Mouse (Mus musculus): ENCODE results near the gene Poldip2. TPM values are rescaled to one million over a fixed set of nuclear protein-coding genes. Genes with fewer than 3 reads are reported as not detected.
A peak's percentile ranks its signal among the peaks of the same experiment; 100 is the strongest.

The Poldip2 gene
- total RNA-seq, 2 experiments from 2014 or later, result 116 to 117 TPM

- DNase-seq (ENCODE audit: low spot score in 2 of 2), result no peak
- intact Hi-C loops (cut with DNase I), result loop anchor here (1.0 to 2.0 kb wide), 2 partner anchors 15 to 23 kb away; partner anchors contain the start of genes Poldip2, Tmem199 and Tmem97
Observed at GRCm38 (mm10) chr11:78535376-78536079, 23.5 kb downstream of the Poldip2 start.

DNA sequence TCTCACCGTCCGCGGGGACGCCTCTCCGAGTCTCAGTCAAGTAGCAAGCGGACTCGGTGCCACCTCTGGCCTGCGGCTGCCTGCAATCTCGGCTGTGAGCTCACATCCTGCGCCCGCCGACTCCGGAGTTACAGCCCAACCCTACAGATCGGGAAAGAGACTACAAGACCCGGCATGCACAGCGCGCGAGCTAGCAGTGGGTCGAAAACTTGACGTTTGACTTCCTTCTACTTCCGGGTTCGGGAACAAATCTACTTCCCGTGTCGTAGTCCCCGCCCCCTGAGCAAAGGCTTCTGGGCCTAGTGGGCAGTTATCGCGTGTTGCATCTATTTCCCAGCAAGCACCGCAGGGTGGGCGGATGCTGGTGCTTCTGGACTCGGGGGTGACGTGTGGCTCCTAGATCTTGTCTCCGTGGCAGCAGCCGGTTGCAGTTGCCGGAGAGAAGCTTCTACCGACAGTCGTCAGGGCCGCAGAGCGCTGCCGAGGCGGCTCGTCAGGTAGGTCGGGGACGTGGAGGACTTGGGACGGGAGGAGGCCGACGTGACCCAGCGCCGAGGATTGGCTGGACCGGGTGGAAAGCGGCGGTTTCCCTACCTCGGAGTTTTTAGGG, 24.2 kb downstream of the Poldip2 start, which contains the start of the genes Tnfaip1 and Ift20:
Gene Tnfaip1 (minus strand): TSS at position 253 of the 610 bp plus-strand sequence.
Gene Ift20 (plus strand): TSS at position 282 of the 610 bp plus-strand sequence.
- peak; percentile 97 to 98 for DNase-seq (ENCODE audit: low spot score in 2 of 2)
- intact Hi-C loops (cut with DNase I), result loop anchor here (1.0 to 2.0 kb wide), 2 partner anchors 14 to 23 kb away; partner anchors contain the start of genes Poldip2, Tmem199 and Tmem97

GRCm38 (mm10) chr11:78536690-78537084, 24.7 kb downstream of the Poldip2 start:
- no peak for DNase-seq (ENCODE audit: low spot score in 2 of 2)
- intact Hi-C loops (cut with DNase I), result loop anchor here (1.0 to 2.0 kb wide), 2 partner anchors 14 to 24 kb away; partner anchors contain the start of genes Poldip2, Tmem199 and Tmem97

GRCm38 (mm10) chr11:78540358-78540757, 28.4 kb downstream of the Poldip2 start:
- intact Hi-C loops (cut with DNase I), result no loop called here
- no peak for DNase-seq (ENCODE audit: low spot score in 2 of 2)

- intact Hi-C loops (cut with DNase I), result loop anchor here (2.0 kb wide), 1 partner anchor 412 kb away; no protein-coding TSS in a partner anchor
- peak in 1 of 2 experiments; percentile 4 for DNase-seq (ENCODE audit: low spot score in 2 of 2)
Observed at GRCm38 (mm10) chr11:78544449-78545111, 32.6 kb downstream of the Poldip2 start.

DNA sequence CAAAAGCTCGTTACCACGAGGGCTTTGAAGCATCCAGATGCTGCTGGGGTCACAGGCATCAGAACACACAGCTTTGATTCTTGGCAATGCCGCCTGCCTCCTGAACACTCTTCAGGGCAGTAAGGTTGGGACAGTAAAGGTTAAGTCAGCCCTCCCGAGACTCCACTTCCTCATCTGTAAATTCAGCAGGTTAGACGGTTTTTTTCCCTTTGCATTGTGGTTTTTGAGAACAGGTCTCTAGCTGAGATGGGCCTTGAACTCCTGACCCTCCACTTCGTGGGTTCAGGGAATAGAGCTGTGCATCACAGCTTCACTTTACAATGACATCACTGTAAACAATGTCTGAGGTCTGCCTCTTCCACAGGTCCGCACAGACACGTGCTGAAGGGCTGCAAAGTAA, 33.2 kb downstream of the Poldip2 start:
- peak in 1 of 2 experiments; percentile 2 for DNase-seq (ENCODE audit: low spot score in 2 of 2)
- intact Hi-C loops (cut with DNase I), result loop anchor here (2.0 kb wide), 1 partner anchor 412 kb away; no protein-coding TSS in a partner anchor

DNA sequence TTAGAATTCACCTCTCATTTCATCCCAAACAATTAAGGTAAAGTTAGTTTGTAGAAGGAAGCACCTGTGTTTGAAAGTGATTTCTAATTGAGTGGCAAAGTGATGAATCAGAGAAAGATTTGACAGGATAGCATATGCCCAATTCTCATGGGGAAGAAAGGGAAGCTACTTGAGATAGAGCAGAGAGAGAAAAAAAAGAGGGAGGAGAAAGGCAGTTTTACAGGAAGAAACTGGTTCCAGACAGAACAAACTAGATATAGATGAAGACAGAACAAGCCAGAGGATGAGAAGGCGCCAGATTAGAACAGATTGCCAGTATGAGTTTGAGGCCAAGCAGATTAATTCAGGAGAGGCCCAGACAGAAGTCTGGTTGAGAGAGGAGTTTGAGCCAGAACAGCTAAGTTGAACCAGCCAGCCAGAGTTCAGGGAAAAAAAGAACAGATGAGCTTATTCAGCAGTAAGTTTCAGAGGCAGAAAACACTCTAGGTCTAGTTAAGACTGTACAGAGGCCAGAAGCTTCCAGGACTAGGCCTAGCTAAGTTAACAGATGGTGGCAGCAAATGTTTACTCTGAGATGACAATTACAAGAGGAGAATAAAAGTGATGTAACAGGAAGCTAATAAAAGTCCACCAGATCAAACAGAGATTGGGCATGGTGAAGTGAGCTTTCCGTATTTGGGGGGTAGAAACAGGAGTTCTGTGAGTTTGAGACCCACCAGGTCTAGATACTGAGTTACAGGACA, 35.9 kb downstream of the Poldip2 start:
- no peak for DNase-seq (ENCODE audit: low spot score in 2 of 2)
- intact Hi-C loops (cut with DNase I), result no loop called here

DNA sequence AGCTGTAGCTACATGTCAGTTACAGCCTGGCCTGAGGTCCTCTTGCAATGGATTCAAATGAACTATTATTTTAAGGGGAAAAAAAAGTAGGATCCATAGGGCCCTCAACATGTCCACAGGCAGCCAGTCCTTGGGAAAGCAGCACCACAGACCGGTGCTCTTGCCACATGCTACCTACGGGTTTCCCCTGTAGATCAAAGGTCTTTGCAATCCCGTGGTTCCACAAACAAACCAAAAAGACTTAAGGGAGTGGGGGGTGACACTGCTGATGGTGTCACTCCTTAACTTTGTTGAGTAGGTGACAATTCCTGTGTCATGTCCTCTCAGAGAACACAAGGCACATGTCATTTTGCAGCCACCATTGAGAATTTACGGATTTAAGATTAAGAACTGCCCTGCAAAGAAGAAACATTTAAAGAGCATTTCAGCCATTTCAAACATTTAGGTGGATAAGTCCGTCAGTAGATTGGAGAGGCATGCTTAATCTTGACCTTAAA, 37.5 kb downstream of the Poldip2 start:
- DNase-seq (ENCODE audit: low spot score in 2 of 2), result peak in 1 of 2 experiments; percentile 3
- intact Hi-C loops (cut with DNase I), result no loop called here

DNA sequence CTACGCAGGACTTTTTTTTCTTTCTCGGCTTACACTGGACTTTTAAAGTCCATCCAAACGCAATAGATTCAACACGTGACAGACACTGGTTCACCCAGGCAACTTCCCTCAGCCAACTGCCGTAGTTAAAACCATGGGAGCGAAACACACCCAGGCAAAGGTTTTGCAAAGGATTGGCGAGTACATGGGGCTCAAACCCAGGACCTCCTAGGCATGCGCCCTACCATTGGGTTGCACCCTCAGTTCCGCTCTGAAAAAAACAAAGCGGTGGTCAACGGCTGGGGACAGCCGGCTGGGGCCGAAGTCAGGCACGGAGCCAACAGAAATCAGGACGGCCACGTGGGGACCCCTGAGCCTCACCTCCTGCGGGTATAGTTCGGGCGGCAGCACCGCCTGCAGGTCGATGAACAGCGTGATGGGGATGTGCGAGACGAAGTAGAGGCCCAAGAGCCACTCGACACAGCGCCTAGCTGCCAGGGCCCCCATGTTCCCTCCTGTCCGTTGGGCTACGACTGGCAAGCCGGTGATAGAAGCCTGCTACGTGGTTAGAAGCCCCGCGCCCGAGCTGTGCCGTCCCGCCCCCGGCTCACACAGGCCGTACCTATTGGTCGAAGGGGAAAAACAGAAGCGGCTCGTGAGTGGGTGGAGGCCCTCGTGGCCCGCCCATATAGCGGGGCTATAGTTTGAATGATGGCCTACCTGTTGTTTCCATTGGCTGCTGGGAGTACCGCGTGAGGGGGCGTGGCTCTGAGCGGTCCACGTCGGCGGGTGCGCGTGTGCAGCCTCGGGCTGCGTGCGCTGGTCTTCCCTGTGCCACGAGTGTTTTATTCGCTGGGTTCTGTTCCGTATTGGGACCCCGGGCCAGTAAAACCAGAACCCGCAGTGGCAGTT, 38.4 kb downstream of the Poldip2 start, which contains the start of gene Tmem97:
Gene Tmem97 (minus strand): TSS at position 610 of the 891 bp plus-strand sequence.
- intact Hi-C loops (cut with DNase I), result loop anchor here (1.0 to 5.0 kb wide), 2 partner anchors 14 to 277 kb away; partner anchors contain the start of genes Ift20, Lyrm9 and Tnfaip1
- peak; percentile 92 to 95 for DNase-seq (ENCODE audit: low spot score in 2 of 2)

- DNase-seq (ENCODE audit: low spot score in 2 of 2), result no peak
- intact Hi-C loops (cut with DNase I), result loop anchor here (5.0 kb wide), 1 partner anchor 276 kb away; the partner anchor contains the start of gene Lyrm9
Observed at GRCm38 (mm10) chr11:78551059-78551398, 39.0 kb downstream of the Poldip2 start.

DNA sequence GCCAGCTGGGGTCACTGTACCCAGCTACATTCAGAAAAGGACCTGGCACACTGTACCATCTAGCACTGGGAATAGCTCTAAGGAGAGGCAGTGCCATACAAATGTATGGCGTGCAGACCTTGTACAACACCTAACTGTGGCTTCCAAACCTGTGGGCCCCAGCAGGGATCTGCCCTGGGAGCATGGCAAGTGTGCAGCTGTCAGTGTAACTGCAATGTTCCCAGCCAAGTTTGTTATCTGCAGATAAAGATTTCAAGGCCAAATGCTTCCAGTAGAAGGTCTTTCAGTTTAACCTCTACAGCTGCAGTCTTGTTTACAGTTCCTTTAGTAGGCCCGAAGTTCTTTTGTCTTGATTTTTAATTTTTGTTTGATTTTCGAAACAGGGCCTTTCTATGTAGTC, 43.6 kb downstream of the Poldip2 start:
- intact Hi-C loops (cut with DNase I), result no loop called here
- DNase-seq (ENCODE audit: low spot score in 2 of 2), result no peak

DNA sequence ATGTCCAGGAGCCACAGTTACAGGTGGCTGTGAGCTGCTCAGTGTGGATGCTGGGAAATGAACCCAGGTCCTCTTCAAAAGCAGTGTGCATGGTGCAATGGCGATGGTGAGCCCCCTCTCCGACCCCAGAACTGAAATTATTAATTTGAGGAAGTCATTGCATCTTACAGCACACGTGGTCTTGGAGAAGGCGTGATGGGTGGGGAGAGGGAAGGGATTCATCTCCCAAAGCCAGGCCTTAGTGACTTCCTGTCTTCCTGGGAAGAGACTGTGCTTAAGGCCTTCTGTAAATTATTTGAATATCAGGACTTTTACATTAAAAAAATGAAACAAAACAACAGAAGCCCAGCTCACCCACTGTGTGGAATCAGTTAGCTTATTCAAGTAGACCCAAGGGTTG, 44.1 kb downstream of the Poldip2 start:
- intact Hi-C loops (cut with DNase I), result no loop called here
- no peak for DNase-seq (ENCODE audit: low spot score in 2 of 2)

- DNase-seq (ENCODE audit: low spot score in 2 of 2), result no peak
- intact Hi-C loops (cut with DNase I), result no loop called here
Observed at GRCm38 (mm10) chr11:78557241-78557640, 45.2 kb downstream of the Poldip2 start.

DNA sequence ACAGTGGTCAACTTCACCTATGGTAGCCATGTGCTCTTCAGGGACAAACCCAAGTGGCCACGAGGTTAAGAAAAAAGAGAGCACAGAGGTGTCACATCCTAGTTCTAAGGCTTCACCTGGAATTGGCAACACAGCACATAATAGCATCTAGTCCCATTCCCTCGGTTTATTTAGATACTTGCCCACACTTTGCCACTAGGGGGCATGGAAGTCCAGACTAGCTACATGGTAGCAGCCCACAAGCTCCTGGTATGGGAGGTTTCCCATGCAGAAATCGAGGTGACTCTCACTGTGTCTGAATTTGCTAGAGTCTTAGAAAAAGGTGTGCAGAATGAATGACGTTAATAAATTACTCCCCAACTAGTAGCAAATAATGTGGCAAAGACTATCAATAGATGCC, 48.5 kb downstream of the Poldip2 start:
- intact Hi-C loops (cut with DNase I), result no loop called here
- peak; percentile 53 to 62 for DNase-seq (ENCODE audit: low spot score in 2 of 2)

DNA sequence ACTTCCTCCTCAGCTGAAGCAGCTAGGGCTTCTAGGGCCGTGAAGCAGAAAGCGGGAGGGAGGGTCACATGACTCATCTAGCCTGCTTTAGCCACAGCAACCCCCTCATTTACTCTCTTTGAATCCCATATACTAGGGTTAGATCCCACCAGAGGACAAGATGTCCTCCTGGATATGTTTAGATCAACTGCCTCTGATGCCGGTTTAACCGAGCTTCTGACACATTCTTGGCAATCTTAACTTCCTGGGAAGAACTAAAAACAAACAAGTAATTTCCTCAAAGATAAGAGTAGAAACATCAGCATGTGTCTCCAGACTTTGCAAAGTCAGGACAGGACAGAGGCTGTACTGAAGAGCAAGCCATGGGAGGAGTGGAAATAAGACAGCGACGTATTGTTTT, 54.8 kb downstream of the Poldip2 start:
- intact Hi-C loops (cut with DNase I), result no loop called here
- DNase-seq (ENCODE audit: low spot score in 2 of 2), result no peak

DNA sequence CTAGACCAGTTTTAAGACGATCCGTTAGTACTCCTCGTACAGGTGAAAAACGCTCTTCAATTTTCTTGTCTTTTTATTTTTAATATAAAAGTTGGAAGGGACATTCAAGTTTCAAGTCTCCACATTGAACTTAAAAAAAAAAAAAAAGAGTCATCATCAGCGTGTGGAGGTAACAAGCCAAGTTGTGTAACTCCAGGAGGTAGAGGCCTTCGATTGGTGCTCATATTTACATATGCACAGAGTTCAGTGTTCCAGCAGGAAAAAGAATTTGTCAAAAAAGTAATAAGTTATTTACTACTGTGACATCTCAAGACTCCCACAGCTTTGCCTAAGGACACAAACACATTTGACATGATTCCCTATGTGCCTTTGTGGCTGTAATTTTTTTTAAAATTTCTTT, 55.6 kb downstream of the Poldip2 start:
- no peak for DNase-seq (ENCODE audit: low spot score in 2 of 2)
- intact Hi-C loops (cut with DNase I), result no loop called here

DNA sequence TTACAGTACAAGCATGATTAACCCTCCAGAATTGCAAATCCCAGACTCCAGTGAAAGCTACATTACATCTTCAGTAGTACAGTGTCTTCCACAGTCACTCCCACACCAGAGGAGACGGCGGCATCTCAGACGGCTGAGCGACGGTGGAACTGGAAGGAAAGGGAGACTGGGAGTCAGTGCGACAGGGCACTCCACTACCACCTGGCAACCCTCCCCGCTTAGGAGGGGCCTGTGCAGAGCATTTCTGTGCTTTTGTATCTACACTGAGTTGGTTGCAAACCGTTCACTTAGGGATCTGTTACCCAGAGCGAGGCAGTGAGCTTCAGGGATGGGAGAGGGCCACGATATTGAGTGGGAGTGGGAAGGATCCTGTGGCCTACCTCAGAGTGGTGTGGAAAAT, 56.8 kb downstream of the Poldip2 start:
- DNase-seq (ENCODE audit: low spot score in 2 of 2), result no peak

DNA sequence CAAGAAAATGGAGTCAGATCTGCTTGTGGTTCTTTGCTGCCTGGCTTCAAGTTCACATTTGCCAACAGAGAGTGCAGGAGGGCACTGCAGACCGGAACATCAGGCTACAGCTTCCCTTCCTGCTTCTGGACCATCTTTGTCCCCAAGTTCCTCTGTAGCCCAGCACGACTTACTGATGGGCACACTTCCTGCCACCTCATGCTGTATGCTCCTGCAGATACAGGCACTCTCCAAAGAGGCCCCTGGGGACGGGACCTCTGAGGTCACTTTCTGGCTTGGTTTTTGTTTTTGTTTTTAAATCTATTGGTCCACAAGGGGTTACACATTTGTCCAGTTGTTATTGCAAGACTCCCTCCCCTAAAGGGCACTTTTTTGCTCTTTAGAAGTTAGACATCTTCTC, 57.8 kb downstream of the Poldip2 start:
- no peak for DNase-seq (ENCODE audit: low spot score in 2 of 2)
- intact Hi-C loops (cut with DNase I), result no loop called here

More for the DNA sequence above, 56.8 kb downstream of the Poldip2 start:
- intact Hi-C loops (cut with DNase I), result no loop called here
